Mouse (Mus musculus): ENCODE data around the gene Frg2f1.
A peak's percentile ranks its signal among the peaks of the same experiment; 100 is the strongest.
"Not testable (repeated sequence)": the region's sequence is repeated elsewhere in the genome, so short reads cannot be mapped to it uniquely, and the experiment has no call there.

Frg2f1 gene

DNA sequence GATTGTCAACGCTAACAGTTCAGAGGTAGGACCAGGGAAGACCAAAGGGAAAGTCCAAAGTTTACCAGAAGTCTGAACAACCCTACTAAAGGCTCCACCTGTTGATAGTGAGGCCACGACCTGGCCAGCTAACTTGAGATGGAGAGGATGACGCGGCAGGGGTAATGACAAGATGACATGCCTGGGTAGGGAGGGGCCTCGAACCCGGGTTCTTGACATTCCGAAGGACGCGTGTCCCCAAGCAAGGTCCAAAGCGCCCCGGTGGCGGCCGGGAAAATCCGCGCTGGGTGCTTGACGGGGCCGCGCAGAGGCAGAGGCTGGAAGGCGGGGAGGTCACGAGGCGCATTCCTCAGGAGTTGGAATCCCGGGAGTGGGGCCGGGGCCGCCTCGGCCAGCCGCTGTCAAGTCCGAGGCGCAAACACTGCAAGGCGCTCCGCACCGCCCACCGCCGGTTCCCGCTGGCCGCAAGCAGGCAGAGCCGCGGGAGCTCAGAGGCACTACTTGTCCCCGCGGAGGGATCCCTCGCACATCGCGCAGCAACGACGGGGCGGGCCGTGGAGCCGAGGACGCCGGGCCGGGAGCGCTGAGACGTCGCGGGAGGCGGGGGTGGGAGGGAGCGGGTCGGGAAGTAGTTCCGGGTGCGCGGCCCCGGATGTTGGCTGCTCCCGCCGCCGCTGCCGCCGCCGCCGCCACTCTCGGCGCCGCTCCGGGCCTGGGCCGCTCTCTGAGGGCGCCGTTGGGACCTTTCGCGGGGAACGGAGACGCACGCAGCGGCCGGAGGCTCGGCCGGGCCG lies at the start of gene Frg2f1:
Frg2f1 (minus strand) TSS at position 499 of the 794 bp plus-strand sequence.
- peak; percentile 96 for DNase-seq

DNA sequence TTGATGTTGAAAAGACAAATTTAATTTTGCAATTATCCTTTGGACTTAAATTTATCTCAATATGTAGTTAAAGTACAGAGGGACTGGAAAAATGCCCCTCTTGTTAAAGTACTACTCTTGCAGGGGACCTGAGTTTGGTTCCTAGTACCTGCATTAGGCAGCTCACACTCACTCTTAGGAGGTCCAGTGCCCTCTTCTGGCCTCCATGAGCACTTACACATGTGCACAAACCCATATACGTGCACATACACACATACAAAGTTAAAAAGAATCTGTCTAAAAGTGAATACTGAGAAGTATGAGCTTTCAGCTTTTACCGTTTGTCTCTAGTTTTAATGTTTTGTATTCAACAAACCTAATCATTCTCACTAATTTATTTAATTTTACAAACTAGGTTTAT lies 48.7 kb upstream of the Frg2f1 start:
- DNase-seq = no peak

DNA sequence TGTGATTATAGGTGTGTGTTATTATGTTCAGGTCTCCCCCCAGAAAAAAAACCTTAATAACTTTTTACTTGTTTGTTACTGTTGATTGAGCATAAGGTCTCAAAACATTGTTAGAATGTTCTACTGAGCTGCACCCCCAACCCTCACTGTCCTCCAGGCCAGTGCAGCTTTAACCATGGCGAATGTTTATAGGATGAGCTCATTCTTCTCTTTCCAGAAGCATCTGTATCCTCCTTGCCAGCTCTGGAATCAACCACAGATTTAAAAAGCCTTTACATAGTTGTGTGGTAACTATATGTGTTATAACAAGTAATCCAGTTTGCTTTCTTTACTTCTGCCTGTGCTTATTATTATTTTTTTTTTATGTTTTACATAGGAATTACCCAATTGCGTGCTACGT lies 36.1 kb upstream of the Frg2f1 start:
- DNase-seq = no peak

DNA sequence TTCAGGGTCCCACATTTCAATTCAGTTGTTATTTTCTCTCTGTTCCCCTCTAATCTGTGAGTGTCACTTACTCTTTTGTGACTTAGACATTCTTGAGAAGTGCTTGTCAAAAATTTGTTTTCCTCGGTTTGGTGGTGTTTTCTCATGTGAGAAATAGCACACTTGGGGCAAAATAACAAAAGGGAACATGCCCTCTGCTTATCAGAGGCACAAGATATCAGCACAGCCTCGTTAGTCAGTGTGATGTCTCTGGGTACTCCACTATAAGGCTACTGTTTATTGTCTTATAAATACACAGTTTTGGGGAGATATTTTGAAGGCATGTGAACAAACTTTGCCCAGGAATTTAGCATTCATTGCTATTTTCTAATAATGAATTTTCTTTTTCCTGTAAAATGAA lies 35.2 kb upstream of the Frg2f1 start:
- DNase-seq = no peak

DNA sequence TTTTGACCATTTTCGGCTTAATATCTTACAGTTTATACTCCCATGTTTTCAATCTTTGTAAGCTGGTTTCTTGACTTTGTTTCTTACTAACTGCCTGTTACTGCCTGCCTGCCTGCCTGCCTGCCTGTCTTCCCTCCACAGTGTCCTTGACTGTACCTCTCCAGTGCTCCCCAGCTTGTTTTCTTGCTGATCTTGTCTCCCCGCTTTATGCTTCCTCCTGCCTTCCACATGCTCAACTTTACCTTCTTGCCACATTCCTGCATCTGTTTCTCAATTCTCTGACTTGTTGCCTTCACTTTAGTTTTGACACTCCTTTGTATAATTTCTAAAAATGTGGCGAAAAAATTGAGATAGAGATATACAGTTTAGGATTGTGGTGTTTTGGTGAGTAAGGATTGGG lies 33.4 kb upstream of the Frg2f1 start:
- DNase-seq = no peak

DNA sequence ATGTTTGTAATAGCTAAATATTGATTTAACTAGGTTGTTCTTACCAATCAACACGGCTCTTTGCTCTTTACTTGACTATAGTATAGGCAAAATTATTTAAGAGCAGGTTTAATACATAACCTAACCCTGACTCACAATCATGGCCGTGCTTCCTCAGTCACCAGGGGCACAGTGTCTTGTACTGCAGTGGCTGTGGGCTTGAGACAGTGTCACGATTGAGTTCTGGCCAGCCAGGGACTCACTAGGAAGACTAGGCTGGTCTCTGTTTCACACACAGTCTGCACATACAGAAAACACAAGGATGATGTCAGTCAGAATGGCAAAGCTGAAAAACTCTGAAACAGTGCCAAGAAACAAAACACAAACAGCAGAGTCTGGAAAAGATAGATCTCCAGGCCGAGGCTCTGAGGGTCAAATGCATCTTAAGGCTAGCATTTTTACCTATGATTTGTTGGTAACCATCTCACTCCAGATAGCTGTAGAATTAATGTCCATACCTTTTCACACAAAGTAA lies 27.1 kb upstream of the Frg2f1 start:
- no peak for DNase-seq

DNA sequence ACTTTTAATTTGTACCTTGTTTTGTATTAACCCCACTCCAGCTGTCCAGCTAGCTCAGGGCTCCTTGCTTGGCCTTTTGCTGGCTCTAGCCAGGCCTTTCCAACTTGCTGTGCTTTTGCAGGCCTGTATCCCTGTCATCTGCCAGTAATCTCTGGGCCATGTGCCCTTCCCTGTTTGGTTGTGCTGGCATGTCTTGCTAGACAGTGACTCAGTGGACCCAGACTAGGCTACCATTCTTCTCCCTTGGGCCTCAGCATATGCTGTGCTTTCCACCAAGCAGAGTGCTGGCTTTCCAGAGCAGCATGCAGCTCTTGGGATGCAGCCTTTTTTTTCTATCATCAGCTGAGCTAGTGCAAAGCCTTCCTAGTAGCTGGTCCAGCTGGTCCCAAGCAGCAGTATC lies 23.8 kb upstream of the Frg2f1 start:
- no peak for DNase-seq

DNA sequence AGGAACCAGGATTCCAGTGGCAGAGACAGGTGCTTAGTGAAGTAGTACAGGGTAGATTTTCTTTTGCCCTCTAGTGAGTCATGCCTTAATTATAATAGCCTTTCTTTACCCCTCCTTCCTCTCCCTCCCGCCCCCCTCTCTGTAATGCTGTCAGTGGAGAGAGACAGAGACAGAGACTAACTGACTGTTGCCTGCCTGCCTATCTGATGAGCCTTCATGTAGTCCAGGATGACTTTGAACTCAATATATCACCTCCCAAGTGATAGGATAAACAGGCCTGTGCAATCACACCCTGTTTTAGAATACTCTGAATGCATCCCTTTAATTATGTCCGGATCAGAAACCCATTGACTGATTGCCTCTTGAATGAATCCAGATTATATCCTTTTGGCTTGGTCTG lies 16.1 kb upstream of the Frg2f1 start:
- no peak for DNase-seq

DNA sequence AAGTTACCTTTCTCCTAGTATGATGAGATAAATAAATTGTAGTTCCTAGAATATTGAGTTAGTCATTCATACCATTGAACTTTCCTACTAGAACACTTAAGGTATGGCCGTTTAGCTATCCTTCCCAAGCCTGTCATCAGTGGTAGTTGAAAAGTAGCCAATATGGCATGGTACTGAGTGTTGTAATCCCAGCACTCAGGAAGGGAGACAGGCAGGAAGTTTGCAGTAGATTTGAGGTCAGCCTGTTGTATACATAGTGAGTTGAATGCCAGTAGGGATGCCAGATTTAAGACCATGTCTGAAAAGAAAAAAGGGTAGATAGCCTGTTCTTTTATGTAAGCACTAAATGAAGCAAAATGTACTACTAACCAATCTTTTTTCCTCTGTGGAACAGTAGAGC lies 11.5 kb upstream of the Frg2f1 start:
- DNase-seq = no peak

DNA sequence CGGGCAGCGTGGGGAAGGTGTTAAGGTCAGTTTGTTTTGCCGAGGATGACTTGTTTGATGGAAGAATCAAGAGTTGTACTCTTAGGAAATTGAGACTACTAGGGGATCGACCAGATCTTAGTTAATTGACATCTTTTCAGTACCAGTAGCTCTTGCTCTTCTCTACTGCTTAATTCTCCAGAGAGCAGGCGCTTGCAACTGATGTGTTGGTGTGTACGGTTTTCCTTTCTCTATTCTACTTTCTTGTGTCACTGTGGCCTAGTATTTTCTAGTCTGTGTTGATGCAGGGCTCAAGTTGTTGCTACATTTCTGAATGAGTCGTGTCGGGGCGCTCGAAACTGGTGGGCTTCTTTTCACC lies 1.2 kb upstream of the Frg2f1 start:
- DNase-seq = no peak

DNA sequence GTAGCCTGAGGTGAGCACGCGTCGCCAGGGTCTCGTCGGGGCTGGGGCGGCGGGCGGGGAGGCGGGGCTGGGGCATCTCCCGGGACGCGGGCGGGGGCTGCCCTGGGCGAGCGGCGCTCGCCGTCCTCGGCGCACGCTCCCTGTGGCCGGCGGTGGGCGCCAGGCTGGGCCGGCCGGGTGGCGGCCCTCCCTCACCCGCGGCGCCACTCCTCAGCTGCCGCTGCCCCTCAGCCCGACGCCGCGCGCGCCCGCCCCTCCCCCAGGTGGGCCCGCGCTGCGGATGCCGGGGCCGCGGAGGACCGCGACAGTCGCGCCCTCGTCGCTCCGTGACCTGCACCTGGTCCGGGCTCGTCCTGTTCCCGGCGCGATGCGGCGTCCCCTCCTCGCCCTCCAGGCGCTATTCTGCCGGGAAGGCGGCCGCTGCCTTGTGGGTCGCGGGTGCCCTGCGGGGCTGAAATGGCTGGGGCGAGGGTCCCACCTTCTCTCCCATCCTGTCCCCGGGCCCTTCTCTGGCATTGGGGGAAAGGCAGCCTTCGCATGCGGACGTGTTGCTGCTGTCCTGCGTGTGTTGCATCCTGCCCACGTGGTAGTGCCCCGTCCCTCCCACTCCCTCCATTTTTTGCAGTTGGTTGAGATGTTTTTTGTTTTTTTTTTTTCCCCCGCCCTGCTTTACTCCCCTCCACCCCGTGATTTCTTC lies 655 bp upstream of the Frg2f1 start:
- peak; percentile 77 for DNase-seq

DNA sequence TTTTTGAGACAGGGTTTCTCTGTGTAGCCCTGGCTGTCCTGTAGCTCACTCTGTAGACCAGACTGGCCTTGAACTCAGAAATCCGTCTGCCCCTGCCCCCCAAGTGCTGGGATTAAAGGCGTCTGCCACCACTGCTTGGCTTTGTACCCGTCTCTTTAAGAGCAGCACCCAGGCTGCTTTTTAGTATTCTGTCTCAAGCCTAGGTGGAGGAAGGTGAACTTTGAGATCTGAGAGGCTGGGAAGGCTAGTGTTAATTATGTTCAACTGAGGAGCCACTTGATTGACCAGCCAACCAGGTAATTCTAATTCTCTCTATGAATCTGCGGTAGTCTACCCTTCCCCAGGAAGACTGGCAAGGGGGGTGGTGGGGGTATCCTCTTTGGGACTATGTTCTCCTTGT lies 1.9 kb downstream of the Frg2f1 start:
- no peak for DNase-seq

DNA sequence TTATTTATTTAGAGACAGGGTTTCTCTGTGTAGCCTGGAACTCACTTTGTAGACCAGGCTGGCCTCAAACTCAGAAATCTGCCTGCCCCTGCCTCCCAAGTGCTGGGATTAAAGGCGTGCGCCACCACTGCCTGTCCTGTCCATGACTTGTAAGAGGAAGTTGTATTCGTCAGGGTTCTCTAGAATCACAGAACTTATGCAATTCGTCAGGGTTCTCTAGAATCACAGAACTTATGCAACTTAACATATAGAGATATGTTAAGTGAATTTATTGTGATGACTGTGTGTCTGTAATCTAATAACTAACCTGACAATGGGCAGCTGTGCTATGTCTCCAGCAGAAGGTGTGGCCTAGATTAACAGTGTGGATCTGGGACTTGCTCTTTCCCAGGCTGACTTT lies 2.7 kb downstream of the Frg2f1 start, which contains the start of gene Foxj3:
Foxj3 (plus strand) TSS at position 390 of the 400 bp plus-strand sequence.
- DNase-seq = not testable (repeated sequence)

DNA sequence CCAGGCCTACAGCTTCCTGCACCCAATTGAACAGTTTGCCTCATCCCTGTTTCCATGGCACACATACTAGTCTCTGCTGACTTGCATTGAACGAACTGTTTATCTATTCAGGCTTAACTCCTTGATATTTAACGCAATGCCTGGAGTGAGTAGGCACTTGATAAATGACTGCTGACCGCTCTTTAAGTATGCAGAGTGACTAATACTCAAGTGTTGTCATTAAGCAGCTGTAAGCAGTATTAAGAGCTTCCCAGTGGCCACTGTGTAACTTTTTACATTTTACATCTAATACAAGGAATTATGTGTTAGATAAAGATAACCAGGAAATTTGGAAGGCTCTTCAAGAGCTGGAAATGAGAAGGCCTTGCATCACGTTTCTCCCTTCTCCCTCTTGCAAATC lies 4.2 kb downstream of the Frg2f1 start:
- no peak for DNase-seq

DNA sequence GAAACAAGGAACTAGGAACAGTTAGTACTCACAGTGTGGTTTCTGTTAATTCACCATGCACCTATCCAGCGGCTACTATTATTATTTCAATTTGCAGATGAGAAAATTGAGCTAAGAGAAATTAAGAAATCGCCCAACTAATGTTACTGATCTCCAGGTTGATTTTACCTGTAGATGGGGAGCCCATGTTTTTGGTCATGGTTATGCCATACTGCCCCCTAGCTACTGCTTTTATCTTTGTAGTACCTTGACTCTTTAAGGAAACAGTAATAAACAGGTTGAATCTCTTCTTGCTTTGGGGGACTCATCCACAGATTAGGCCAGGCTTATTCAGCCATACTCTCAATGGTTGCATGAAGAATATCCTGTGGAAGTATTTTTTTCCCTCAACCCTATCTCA lies 7.5 kb downstream of the Frg2f1 start:
- DNase-seq = no peak

DNA sequence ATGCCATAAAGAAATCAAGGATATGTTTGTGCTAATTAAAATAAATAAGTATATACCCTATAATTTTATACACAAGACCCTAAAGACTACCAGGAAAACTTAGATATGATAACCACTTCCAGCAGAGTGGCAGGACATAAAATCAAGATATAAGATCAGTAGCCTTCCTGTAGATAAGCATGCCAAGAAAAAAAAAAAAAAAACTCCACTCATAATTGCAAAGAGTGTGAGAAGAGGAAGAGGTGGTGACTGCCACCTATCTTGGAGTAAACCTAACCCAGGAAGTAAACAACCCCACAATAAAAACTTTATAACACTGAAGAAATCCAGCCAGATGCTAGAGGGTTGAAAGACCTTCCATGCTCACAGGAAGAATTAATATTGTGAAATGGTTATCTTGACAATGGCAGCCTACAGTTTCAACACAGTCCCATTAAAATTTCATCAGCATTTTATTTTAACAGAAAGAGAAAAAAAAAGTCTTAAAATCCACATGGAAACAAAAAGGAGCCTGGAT lies 12.9 kb downstream of the Frg2f1 start:
- DNase-seq = no peak

DNA sequence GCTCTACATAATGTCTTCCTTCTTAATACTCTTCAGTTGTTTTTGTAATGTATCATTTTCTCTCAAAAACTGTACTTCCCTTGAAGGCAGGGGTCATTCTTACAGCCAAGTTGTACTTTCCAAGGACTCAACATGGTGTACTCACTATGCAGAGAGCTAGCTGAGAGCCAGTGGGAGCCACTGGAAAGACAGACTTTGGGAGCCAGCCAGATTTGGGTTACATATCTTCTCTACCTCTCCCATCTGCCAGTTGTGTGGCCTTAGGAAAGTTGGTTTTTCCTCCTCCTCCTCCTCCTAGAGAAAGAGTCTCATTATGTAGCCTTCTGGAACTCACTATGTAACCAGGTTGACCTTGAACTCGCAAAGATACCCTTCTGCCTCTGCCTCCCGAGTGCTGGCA lies 14.9 kb downstream of the Frg2f1 start:
- DNase-seq = no peak

DNA sequence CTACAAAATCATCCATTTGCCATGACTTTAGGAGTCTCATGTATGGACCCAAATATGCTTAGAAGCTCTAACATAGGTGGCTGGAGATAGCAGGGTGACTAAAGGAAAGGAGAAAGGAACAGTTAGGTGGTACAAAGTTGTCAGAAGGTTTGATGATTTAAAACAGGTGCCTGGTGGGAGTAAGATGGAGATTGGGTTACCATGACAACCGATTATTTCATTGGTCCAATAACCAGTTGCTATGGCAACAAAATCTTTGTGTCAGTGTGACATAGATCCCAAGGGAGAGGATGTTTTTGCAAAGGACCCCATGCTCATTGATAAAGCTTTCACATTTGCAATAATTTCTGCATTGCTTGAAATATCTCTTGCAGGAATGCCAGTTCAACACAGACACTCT lies 15.3 kb downstream of the Frg2f1 start:
- peak; percentile 10 for DNase-seq

DNA sequence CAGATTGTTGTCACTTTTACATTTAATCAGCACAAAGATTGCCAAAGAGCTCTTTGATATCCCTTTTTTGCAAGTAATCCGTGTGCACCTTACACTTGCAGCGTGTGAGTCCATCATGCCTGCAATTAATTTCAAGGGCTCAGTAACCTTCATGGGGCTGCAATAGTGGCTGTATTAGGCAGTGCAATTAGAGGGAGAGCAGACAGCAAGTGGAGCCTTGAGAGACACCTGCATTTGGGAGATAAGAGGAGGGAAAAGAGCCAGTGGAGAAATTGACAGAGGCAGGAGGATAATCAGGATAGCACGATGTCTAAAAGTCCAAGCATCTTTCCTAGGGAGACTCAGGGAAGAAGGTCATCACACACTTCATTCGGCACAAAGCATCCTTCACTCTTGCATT lies 15.8 kb downstream of the Frg2f1 start:
- no peak for DNase-seq

DNA sequence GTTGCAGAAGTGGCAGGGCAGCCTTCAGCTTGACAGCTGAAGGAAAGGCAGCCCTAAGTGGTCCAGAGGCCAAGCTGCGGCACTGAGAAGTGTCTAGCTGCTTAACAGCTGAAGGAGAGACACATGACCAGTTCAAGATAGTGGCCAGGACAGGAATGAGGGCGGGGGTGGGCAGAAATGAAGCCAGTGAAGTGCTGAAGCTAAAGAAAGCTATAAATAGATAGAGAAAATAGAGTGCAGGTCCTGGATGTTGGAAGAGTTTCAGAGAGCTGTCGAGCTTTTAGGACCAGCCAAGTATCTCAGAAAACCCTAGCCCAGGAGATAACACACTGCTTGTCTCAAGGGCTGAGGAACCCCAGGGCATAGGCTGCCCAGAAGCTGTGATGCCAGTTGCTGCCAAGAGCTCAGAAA lies 26.6 kb downstream of the Frg2f1 start:
- DNase-seq = no peak

DNA sequence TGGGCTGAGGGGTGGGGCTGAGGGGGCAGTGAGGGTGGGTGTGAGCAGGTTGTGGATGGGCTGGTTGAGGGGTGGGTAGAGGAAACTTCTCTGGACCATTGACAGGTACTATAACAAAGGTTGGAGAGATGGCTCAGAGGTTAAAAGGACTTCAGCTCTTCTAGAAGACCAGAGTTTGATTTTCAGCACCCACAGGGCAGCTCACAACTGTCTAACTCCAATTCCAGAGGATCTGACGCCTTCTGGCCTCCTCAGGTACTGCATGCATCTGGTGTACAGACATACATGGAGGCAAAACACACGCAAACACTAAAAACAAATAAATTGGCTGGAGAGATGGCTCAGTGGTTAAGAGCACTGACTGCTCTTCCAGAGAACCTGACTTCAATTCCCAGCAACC lies 27.7 kb downstream of the Frg2f1 start:
- no peak for DNase-seq

DNA sequence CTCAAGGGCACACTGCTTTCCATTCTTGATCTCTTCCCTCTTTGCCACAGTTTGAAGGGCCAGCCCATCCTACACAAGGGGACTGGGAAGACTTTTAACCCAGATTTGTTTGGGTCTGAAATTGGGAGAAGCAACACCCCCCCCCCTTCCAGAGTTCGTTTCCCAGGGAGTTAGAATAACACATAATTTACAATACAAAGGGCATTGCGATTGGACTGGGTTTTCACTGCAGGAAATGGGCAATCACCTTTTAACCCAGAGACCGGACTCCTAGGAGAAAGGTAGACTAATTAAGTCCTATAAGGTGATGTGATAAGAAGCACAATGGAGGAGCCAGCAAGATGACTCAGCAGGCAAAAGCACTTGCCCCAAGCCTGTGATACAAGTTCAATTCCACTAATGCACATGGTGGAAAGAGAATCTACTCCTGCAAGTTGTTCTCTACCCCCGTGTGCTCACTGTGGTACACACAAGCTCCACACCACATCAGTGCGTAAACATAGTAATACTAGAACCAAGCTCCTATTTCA lies 40.9 kb downstream of the Frg2f1 start:
- DNase-seq = no peak

DNA sequence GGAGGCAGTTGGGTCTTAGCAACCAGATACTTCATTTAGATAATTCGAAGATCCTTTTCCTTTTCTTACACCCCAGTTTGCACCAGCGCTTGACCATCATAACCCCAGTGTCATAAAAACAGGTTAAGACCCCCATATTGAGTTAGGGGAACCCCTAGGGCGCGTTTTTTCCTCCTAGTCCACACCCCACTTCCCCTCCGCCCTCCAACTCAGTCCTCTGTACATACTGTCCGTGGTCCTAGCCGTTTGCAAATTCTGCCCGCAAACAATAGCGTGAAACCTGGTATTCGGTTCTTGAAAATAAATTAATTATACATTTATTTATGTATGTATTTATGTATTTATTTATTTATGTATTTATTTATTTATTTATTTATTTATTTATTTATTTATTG lies 46.4 kb downstream of the Frg2f1 start:
- DNase-seq = peak; percentile 13
